Mouse (Mus musculus) adrenal gland, postnatal 0 days (tissue): ENCODE data around the gene Dclk2. TPM values are rescaled to one million over a fixed set of nuclear protein-coding genes. Genes with fewer than 3 reads are reported as not detected.

Experiments used
- polyA plus RNA-seq: library from polyadenylated mRNA; unstranded; fragments of >200 nt; fragmentation: Nextera tagmentation; extraction: Ambion mirVana; gene quantifications from 2 replicates; pipeline ENCODE4 v1.2.1, GENCODE M21; 2015

Dclk2 gene
- 6.0 and 7.5 TPM in 2 replicates for polyA plus RNA-seq

DNA sequence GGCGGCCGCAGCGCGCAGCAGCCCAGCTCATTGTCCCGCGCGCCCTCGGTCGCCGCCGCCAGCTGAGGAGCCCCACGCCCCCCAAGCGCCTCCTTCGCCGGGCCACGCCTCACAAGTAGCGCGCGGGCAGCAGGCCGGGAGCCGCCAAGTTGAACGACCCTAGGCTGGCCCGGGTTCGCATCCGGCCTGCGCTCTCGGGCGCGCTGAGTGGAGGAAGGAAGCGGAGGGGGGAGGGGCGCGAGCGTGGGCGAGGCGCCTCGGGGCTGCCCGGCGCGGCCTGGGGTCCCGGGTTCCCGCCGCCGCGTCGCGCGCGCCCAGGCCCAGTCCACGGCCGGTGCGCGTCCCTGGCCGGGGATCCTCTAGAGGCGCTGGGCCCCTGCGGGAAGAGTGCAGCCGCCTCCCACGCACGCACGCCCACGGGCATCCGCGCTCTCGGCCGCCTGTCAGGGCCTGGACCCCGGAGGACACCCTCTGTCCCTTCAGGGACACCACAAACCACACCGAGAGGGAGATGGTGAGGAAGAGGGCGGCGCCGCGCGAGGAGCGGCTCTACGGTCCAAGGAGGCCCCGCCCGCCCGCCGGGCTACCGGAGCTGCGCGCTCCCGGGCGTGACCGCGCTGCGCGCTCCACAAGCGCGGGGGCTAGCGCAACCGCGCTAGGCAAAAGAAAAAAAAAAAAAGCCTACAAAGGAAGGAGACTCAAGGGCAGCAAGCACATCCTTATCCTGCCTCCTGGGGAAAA, at the start of gene Dclk2:
TSS of gene Dclk2 (minus strand) at position 510 of the 741 bp plus-strand sequence.

Other genes with a start within 250 kb of the Dclk2 start
- 54.6 and 131 TPM in 2 replicates for gene Cd1d1, start 78.6 kb upstream of the Dclk2 start, polyA plus RNA-seq